Mouse (Mus musculus) layer of hippocampus, adult 18-20 months (tissue): ENCODE measurements around the gene Cntnap4. TPM values are rescaled to one million over a fixed set of nuclear protein-coding genes. Genes with fewer than 3 reads are reported as not detected.
A peak's percentile ranks its signal among the peaks of the same experiment; 100 is the strongest.
"Not testable (repeated sequence)": the region's sequence is repeated elsewhere in the genome, so short reads cannot be mapped to it uniquely, and the experiment has no call there.

Experiments used
- DNase-seq, 2 experiments: peaks; one replicate each; pipeline ENCODE4 v3.0.0; 2022; ENCODE audit warnings: low spot score in 2 of 2
- total RNA-seq, 2 experiments: library from RNA; stranded (reverse); gene quantifications; 2 replicates each; pipeline ENCODE4 v1.2.3; 2021

Cntnap4 gene
- total RNA-seq, 2 experiments from 2014 or later: 18.6 to 20.1 TPM

GRCm38 (mm10) chr8:112724918-112725317 lies 155.1 kb downstream of the Cntnap4 start:
- DNase-seq: no peak

GRCm38 (mm10) chr8:112730583-112731432 lies 161.0 kb downstream of the Cntnap4 start:
- DNase-seq: no peak

GRCm38 (mm10) chr8:112735575-112735974 lies 165.7 kb downstream of the Cntnap4 start:
- no peak for DNase-seq

- DNase-seq: no peak
Observed at GRCm38 (mm10) chr8:112743331-112743730, 173.5 kb downstream of the Cntnap4 start.

GRCm38 (mm10) chr8:112747296-112747695 lies 177.5 kb downstream of the Cntnap4 start:
- no peak for DNase-seq

GRCm38 (mm10) chr8:112755171-112755570 lies 185.3 kb downstream of the Cntnap4 start:
- DNase-seq: no peak

- no peak for DNase-seq
Observed at GRCm38 (mm10) chr8:112803058-112803457, 233.2 kb downstream of the Cntnap4 start.

GRCm38 (mm10) chr8:112809382-112809781 lies 239.5 kb downstream of the Cntnap4 start:
- DNase-seq: peak in 1 of 2 experiments; percentile 20

GRCm38 (mm10) chr8:112841057-112841456 lies 271.2 kb downstream of the Cntnap4 start:
- no peak for DNase-seq

GRCm38 (mm10) chr8:112849541-112849940 lies 279.7 kb downstream of the Cntnap4 start:
- not testable (repeated sequence) for DNase-seq

GRCm38 (mm10) chr8:112906458-112907112 lies 336.7 kb downstream of the Cntnap4 start:
- peak; percentile 87 to 95 for DNase-seq

- peak in 1 of 2 experiments; percentile 36 for DNase-seq
Observed at GRCm38 (mm10) chr8:112909527-112909926, 339.7 kb downstream of the Cntnap4 start.

GRCm38 (mm10) chr8:112911422-112911821 lies 341.6 kb downstream of the Cntnap4 start:
- no peak for DNase-seq

GRCm38 (mm10) chr8:112922151-112922550 lies 352.3 kb downstream of the Cntnap4 start:
- peak in 1 of 2 experiments; percentile 30 for DNase-seq

- DNase-seq: no peak
Observed at GRCm38 (mm10) chr8:112922789-112923188, 352.9 kb downstream of the Cntnap4 start.
